Mouse (Mus musculus) kidney, postnatal 14 days (tissue): ENCODE data around the gene Tefm.
A peak's percentile ranks its signal among the peaks of the same experiment; 100 is the strongest.

Source experiments
- DNase-seq: peaks from one replicate; pipeline ENCODE4 v3.0.0; 2022; ENCODE audit warnings: mixed read lengths

The Tefm gene

DNA sequence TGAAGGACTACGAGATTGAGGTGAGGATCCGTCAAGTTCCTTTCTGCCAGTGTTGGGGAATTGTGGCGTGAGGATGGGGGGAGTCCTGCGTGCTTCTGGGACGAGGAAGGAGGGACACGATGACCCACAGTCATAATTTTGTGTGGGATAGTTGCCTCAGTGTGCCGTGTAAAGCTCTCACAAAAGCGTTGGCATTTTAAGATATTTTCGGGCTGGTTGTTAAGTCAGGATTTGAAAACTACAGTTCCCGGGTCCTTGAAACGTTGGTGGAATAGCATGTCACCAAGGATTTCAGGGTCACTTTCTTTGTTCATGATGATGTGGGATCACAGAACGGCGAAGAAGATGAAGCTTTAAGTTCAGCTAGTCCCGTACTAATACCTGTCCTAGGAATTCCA is 52.2 kb downstream of the Tefm start:
- no peak for DNase-seq

- peak; percentile 93 for DNase-seq
These were observed 52.8 kb downstream of the Tefm start, which contains the start of gene Atad5 for GRCm38 (mm10) chr11:80088917-80089816. Gene Atad5, plus strand, starts transcription at chr11:80089400.

DNA sequence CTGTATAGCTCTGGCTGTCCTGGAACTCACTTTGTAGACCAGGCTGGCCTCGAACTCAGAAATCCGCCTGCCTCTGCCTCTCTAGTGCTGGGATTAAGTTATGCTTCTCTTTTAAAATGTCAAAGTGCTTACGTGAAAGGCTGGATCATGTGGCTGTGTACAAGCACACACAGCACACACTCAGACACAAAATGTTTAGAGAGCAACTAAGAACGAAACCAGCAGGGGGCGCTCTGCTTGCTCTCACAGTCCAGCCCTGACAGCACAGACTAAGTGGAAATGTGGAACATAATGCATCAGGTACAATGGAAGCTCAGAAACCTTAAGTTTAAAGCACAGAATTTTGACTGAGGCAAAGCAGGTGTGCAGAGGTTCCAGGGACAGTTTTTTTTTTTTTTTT is 55.1 kb downstream of the Tefm start:
- peak; percentile 89 for DNase-seq
